Mouse (Mus musculus) kidney, adult 11 months (tissue): ENCODE measurements around the gene Gstm1.
"Not testable (repeated sequence)": the region's sequence is repeated elsewhere in the genome, so short reads cannot be mapped to it uniquely, and the experiment has no call there.

Experiments used
- DNase-seq: peaks from one replicate; pipeline ENCODE4 v3.0.0; 2022

The Gstm1 gene

GRCm38 (mm10) chr3:108017473-108018189, at the start of gene Gstm1:
Gene Gstm1 (minus strand): TSS chr3:108017973.
- peak; percentile 99 for DNase-seq

GRCm38 (mm10) chr3:108067370-108067934, 49.7 kb upstream of the Gstm1 start:
- DNase-seq = peak; percentile 75

- DNase-seq = no peak
These were observed 47.8 kb upstream of the Gstm1 start for GRCm38 (mm10) chr3:108065551-108065950.

- no peak for DNase-seq
These were observed 46.9 kb upstream of the Gstm1 start for GRCm38 (mm10) chr3:108064672-108065071.

GRCm38 (mm10) chr3:108062648-108063047, 44.9 kb upstream of the Gstm1 start:
- DNase-seq = no peak

- DNase-seq = no peak
These were observed 43.6 kb upstream of the Gstm1 start for GRCm38 (mm10) chr3:108061420-108061819.

GRCm38 (mm10) chr3:108050493-108050892, 32.7 kb upstream of the Gstm1 start:
- DNase-seq = no peak

- no peak for DNase-seq
These were observed 30.5 kb upstream of the Gstm1 start for GRCm38 (mm10) chr3:108048306-108048705.

- no peak for DNase-seq
These were observed 29.3 kb upstream of the Gstm1 start for GRCm38 (mm10) chr3:108046944-108047655.

- peak; percentile 95 for DNase-seq
These were observed 26.8 kb upstream of the Gstm1 start, which contains the start of gene Gstm4 for GRCm38 (mm10) chr3:108044394-108045140. Gene Gstm4 (minus strand): TSS chr3:108044894.

GRCm38 (mm10) chr3:108033156-108033555, 15.4 kb upstream of the Gstm1 start:
- DNase-seq = no peak

GRCm38 (mm10) chr3:108032113-108032512, 14.3 kb upstream of the Gstm1 start:
- no peak for DNase-seq

GRCm38 (mm10) chr3:108028641-108029365, 11.0 kb upstream of the Gstm1 start:
- peak; percentile 63 for DNase-seq

GRCm38 (mm10) chr3:108026597-108026996, 8.8 kb upstream of the Gstm1 start:
- no peak for DNase-seq

GRCm38 (mm10) chr3:108026049-108026448, 8.3 kb upstream of the Gstm1 start:
- no peak for DNase-seq

GRCm38 (mm10) chr3:108025318-108025717, 7.5 kb upstream of the Gstm1 start:
- no peak for DNase-seq

GRCm38 (mm10) chr3:108022650-108023049, 4.9 kb upstream of the Gstm1 start:
- DNase-seq = no peak

GRCm38 (mm10) chr3:108020351-108021022, 2.7 kb upstream of the Gstm1 start:
- not testable (repeated sequence) for DNase-seq

- DNase-seq = not testable (repeated sequence)
These were observed 1.5 kb upstream of the Gstm1 start for GRCm38 (mm10) chr3:108019226-108019625.

- no peak for DNase-seq
These were observed 532 bp upstream of the Gstm1 start for GRCm38 (mm10) chr3:108018190-108018820.

GRCm38 (mm10) chr3:108016468-108016867, 1.3 kb downstream of the Gstm1 start:
- not testable (repeated sequence) for DNase-seq
